Mouse (Mus musculus): Measurements from ENCODE around the gene Kirrel2.

- TF ChIP-seq FOSL1 (IDR thresholded peaks at IDR 0.05; ENCODE audit: insufficient read depth, low read length, poor library complexity, severe bottlenecking) (no peak), CTCF (IDR thresholded peaks at IDR 0.05; ENCODE audit: control insufficient read depth, insufficient read depth, insufficient read length) (no peak), MAX (IDR thresholded peaks at IDR 0.05) (no peak), USF1 (IDR thresholded peaks at IDR 0.05; ENCODE audit: low read depth) (no peak), CEBPB (IDR thresholded peaks at IDR 0.05; ENCODE audit: low read depth) (no peak)
Observed at GRCm38 (mm10) chr7:30412735-30413147, 44.7 kb downstream of the Kirrel2 start.
